Mouse (Mus musculus) midbrain, embryonic 14.5 days (tissue): ENCODE measurements at regions not wholly inside any gene's neighbourhood (a gene's known extent, or its start where the extent isn't known, plus 50 kb on each side); places are given as distances from the start of the nearest gene placed in this dataset.

Source experiments
- ATAC-seq: fragments of 200-750 bp; cut with Nextera tagmentation; 2 replicates; pipeline ENCODE4 v1.8.0; 2017; ENCODE audit warnings: moderate number of reproducible peaks, moderate library complexity; ENCODE audit not compliant: low FRiP score, low TSS enrichment
- DNase-seq: peaks from one replicate; pipeline ENCODE4 v3.0.0-alpha.2; 2015
- H3K27ac ChIP-seq: fragments of 300-500 bp; sonication (generic); replicated peaks from 2 replicates; pipeline ENCODE4 v1.5.1; 2014; ENCODE audit warnings: mild to moderate bottlenecking, low read depth, low read length, moderate library complexity
- H3K27me3 ChIP-seq: fragments of 300-500 bp; sonication (generic); 2 replicates; pipeline ENCODE4 v1.6.1; 2014; ENCODE audit warnings: low read length, control low read depth, mixed read lengths; ENCODE audit not compliant: control insufficient read depth, insufficient read depth
- H3K36me3 ChIP-seq: fragments of 300-500 bp; sonication (generic); 2 replicates; pipeline ENCODE4 v1.6.1; 2014; ENCODE audit warnings: low read length, control low read depth; ENCODE audit not compliant: control insufficient read depth, insufficient read depth
- H3K4me1 ChIP-seq: fragments of 300-500 bp; sonication (generic); 2 replicates; pipeline ENCODE4 v1.6.1; 2014; ENCODE audit warnings: mild to moderate bottlenecking, antibody characterized with exemption, low read length, control low read depth; ENCODE audit not compliant: control insufficient read depth, insufficient read depth
- H3K4me2 ChIP-seq: fragments of 300-500 bp; sonication (generic); 2 replicates; pipeline ENCODE4 v1.6.1; 2014; ENCODE audit warnings: mild to moderate bottlenecking, low read length, moderate library complexity
- H3K4me3 ChIP-seq: fragments of 300-500 bp; sonication (generic); replicated peaks from 2 replicates; pipeline ENCODE4 v1.5.1; 2014; ENCODE audit warnings: low read depth, low read length
- H3K9ac ChIP-seq: fragments of 300-500 bp; sonication (generic); replicated peaks from 2 replicates; pipeline ENCODE4 v1.6.1; 2014; ENCODE audit warnings: mild to moderate bottlenecking, low read length, moderate library complexity
- H3K9me3 ChIP-seq: fragments of 300-500 bp; sonication (generic); 2 replicates; pipeline ENCODE4 v1.6.1; 2016; ENCODE audit warnings: low read length, control low read depth, mixed read lengths; ENCODE audit not compliant: control insufficient read depth
- WGBS: fragments of 180-500 bp; shearing (Covaris S2); extraction: QIAGEN DNeasy Blood & Tissue Kit; methylation state at CpG from one replicate; pipeline ENCODE4 v1.1.7; 2014; 5-methylcytosine and 5-hydroxymethylcytosine counted together

GRCm38 (mm10) chr15:15170387-15170786 is 1558.2 kb upstream of the Cdh9 start:
- Histone ChIP-seq H3K9ac (no peak overlapping the region), H3K27ac (no peak overlapping the region), H3K4me3 (no peak overlapping the region), H3K27me3 (no peaks in the 10 kb centered on the region), H3K9me3 (no peaks in the 10 kb centered on the region), H3K4me2 (no peak overlapping the region), H3K36me3 (no peaks in the 10 kb centered on the region), H3K4me1 (no peaks in the 10 kb centered on the region)
- no peak for ATAC-seq
- no peak for DNase-seq
- WGBS, result 82% methylated on average over 1 of the region's 1 CpGs

- WGBS, result 56% methylated on average over 2 of the region's 2 CpGs
- DNase-seq (peak; percentile 58), ATAC-seq (no peak)
- Histone ChIP-seq H3K9me3 (no peaks in the 10 kb centered on the region), H3K27me3 (no peaks in the 10 kb centered on the region), H3K9ac (no peak overlapping the region), H3K36me3 (no peaks in the 10 kb centered on the region), H3K4me3 (no peak overlapping the region), H3K27ac (no peak overlapping the region), H3K4me2 (no peak overlapping the region), H3K4me1 (no peaks in the 10 kb centered on the region)
Measured at GRCm38 (mm10) chr15:15220296-15220695, 1508.3 kb upstream of the Cdh9 start.

GRCm38 (mm10) chr15:15229926-15230325 is 1498.6 kb upstream of the Cdh9 start:
- no peaks in the 10 kb centered on the region for H3K36me3 ChIP-seq
- H3K4me2 ChIP-seq, result no peak overlapping the region
- H3K4me1 ChIP-seq, result no peaks in the 10 kb centered on the region
- H3K27ac ChIP-seq, result no peak overlapping the region
- no peak for ATAC-seq
- H3K4me3 ChIP-seq, result no peak overlapping the region
- peak; percentile 46 for DNase-seq
- no peak overlapping the region for H3K9ac ChIP-seq
- no peaks in the 10 kb centered on the region for H3K9me3 ChIP-seq
- H3K27me3 ChIP-seq, result no peaks in the 10 kb centered on the region
- 74% methylated on average over 3 of the region's 3 CpGs for WGBS

- Histone ChIP-seq H3K9ac (no peak overlapping the region), H3K36me3 (no peaks in the 10 kb centered on the region), H3K4me2 (no peak overlapping the region), H3K27me3 (no peaks in the 10 kb centered on the region), H3K9me3 (no peaks in the 10 kb centered on the region), H3K4me1 (no peaks in the 10 kb centered on the region), H3K4me3 (no peak overlapping the region), H3K27ac (no peak overlapping the region)
- ATAC-seq, result no peak; the same call in 1 of the 2 replicates
- DNase-seq, result peak; percentile 81
Measured at GRCm38 (mm10) chr15:15238309-15238708, 1490.2 kb upstream of the Cdh9 start.
